In the genomic region with DNA sequence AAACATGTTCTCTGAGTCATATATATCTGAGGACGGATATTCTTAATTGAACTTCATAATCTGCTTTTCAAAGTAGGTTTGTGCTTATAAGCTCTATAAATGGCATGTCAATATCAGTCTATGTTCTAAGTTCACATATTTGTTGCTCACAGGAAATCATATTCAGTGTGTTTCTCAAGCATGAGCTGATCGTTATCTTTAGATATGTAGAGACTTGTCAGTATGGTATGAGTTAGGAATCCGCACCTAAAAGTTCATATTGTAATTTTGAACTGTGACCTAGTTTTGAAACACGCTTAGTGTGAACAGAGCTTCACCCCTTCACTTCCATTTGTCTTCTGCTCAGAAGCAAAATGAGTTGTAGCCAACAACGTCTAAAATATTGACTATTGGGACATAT, we compare ENCODE assay signal across 34 mouse cellular contexts.
"Had no signal": no experiment of that assay in that cellular context is flagged by ENCODE, and none has a peak within 500 bp of the region (broad histone marks: within the 10 kb centered on the region; RNA-seq: fewer than 3 reads in every experiment).

No protein-coding gene starts in this region.

- H3K9me3 ChIP-seq: heart, embryonic 10.5 days; heart, embryonic 12.5 days; heart, embryonic 13.5 days; heart, embryonic 15.5 days; hindbrain, embryonic 10.5 days; hindbrain, embryonic 12.5 days; hindbrain, embryonic 13.5 days; hindbrain, embryonic 15.5 days; intestine, embryonic 15.5 days; kidney, embryonic 15.5 days had no signal

- DNase-seq: heart, postnatal 10 days; heart, postnatal 14 days; heart, postnatal 36 days; kidney, adult 11 months; kidney, adult 18-20 months; kidney, adult 2 months; kidney, adult 8-10 months; kidney, adult 9 months; kidney, postnatal 10 days; kidney, postnatal 14 days; kidney, postnatal 36 days; kidney, postnatal 4 days; layer of hippocampus, adult 9-11 months; layer of hippocampus, postnatal 36 days had no signal

- H3K4me3 ChIP-seq: heart, embryonic 10.5 days; heart, embryonic 12.5 days; heart, embryonic 13.5 days; heart, embryonic 15.5 days; hindbrain, embryonic 10.5 days; hindbrain, embryonic 12.5 days; hindbrain, embryonic 13.5 days; hindbrain, embryonic 15.5 days; intestine, embryonic 15.5 days; kidney, embryonic 15.5 days; layer of hippocampus, adult 2 months; left cerebral cortex, adult 2 months had no signal

- H3K9ac ChIP-seq: heart, embryonic 12.5 days; heart, embryonic 13.5 days; heart, embryonic 15.5 days; hindbrain, embryonic 12.5 days; hindbrain, embryonic 13.5 days; hindbrain, embryonic 14.5 days; hindbrain, embryonic 15.5 days; intestine, embryonic 15.5 days; kidney, embryonic 15.5 days had no signal

- H3K27ac ChIP-seq: heart, embryonic 10.5 days; heart, embryonic 13.5 days; heart, embryonic 15.5 days; hindbrain, embryonic 10.5 days; hindbrain, embryonic 12.5 days; hindbrain, embryonic 13.5 days; hindbrain, embryonic 14.5 days; hindbrain, embryonic 15.5 days; hindbrain, postnatal 0 days; intestine, embryonic 15.5 days; kidney, embryonic 15.5 days; kidney, postnatal 0 days; layer of hippocampus, adult 2 months; left cerebral cortex, adult 2 months had no signal

- H3K4me1 ChIP-seq: heart, embryonic 10.5 days; hindbrain, embryonic 10.5 days; hindbrain, embryonic 12.5 days; hindbrain, embryonic 13.5 days; hindbrain, embryonic 15.5 days; intestine, embryonic 15.5 days; kidney, embryonic 15.5 days had no signal

- H3K27me3 ChIP-seq: heart, embryonic 12.5 days; heart, embryonic 13.5 days; heart, embryonic 15.5 days; hindbrain, embryonic 12.5 days; hindbrain, embryonic 13.5 days; hindbrain, embryonic 15.5 days; intestine, embryonic 15.5 days; kidney, embryonic 15.5 days had no signal

- H3K4me2 ChIP-seq: heart, embryonic 11.5 days; heart, embryonic 12.5 days; heart, embryonic 13.5 days; heart, embryonic 15.5 days; hindbrain, embryonic 12.5 days; hindbrain, embryonic 13.5 days; hindbrain, embryonic 14.5 days; hindbrain, embryonic 15.5 days; intestine, embryonic 15.5 days; kidney, embryonic 15.5 days had no signal

- H3K36me3 ChIP-seq: heart, embryonic 12.5 days; hindbrain, embryonic 10.5 days; hindbrain, embryonic 12.5 days; hindbrain, embryonic 13.5 days; hindbrain, embryonic 15.5 days; intestine, embryonic 15.5 days; kidney, embryonic 15.5 days had no signal

- ATAC-seq: hindbrain, embryonic 16.5 days; hindbrain, postnatal 0 days; inflammation-experienced regulatory T-cells, adult 6 months; intestine, embryonic 15.5 days; intestine, embryonic 16.5 days; intestine, postnatal 0 days had no signal
